Mouse (Mus musculus) ES-Bruce4 (cell line): ENCODE data around the gene 1600012H06Rik.
"Not testable (repeated sequence)": the region's sequence is repeated elsewhere in the genome, so short reads cannot be mapped to it uniquely, and the experiment has no call there.

Source experiments
- CTCF ChIP-seq: IDR thresholded peaks from one replicate; pipeline ENCODE4 v1.8.1; 2011; ENCODE audit warnings: low read depth, low read length
- EP300 ChIP-seq: IDR thresholded peaks from 2 replicates; pipeline ENCODE4 v1.6.1; 2011; ENCODE audit warnings: low read depth, low read length; ENCODE audit not compliant: insufficient read depth
- POLR2A ChIP-seq: IDR thresholded peaks from one replicate; pipeline ENCODE4 v1.8.1; 2011; ENCODE audit warnings: low read length; ENCODE audit not compliant: insufficient read depth

DNA sequence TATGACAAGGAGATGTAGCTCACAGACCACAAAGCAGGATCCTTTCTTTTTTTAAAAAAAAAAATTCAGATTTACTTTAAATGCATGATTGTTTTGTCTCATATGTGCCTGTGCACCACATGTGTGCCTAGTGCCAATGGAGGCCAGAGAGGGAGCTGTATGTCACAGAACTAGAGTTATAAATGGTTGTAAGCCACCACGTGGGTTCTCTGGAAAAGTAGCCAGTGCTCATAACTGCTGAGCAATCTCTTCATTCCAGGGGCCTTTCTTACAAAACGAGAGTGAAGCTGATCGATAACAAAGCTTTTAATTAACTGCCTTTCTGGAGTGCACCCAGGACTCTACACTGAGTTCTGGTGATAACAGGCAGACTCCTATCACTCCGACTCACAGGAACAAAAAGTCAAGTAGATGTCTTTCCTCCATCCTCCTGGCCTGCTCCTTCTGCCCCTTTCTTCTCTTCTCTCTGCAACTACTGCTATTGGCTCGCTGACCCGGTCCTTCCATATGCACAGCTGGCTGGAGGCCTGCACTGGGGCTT, 25.5 kb downstream of the 1600012H06Rik start:
- not testable (repeated sequence) for TF ChIP-seq CTCF, POLR2A, EP300
